Mouse (Mus musculus): ENCODE data around the gene Tasp1. TPM values are rescaled to one million over a fixed set of nuclear protein-coding genes. Genes with fewer than 3 reads are reported as not detected.

Gene Tasp1
- polyA plus RNA-seq, 1 experiment from 2014 or later = 12.8 TPM

- no peak overlapping the region for H3K4me3 ChIP-seq
- H3K4me2 ChIP-seq (replicated peaks) = no peak overlapping the region
- H3K9ac ChIP-seq = no peak overlapping the region
- no peak for ATAC-seq (ENCODE audit: low FRiP score, low read depth)
- H3K27ac ChIP-seq = no peak overlapping the region
- H3K9me3 ChIP-seq = no peaks in the 10 kb centered on the region
- H3K36me3 ChIP-seq = no peaks in the 10 kb centered on the region
- H3K27me3 ChIP-seq (replicated peaks) = no peaks in the 10 kb centered on the region
- 83% methylated on average over 9 of the region's 9 CpGs for WGBS
- H3K4me1 ChIP-seq = no peaks in the 10 kb centered on the region
Observed at GRCm38 (mm10) chr2:139792345-139793120, 274.1 kb downstream of the Tasp1 start.

- Histone ChIP-seq H3K9ac (no peak overlapping the region), H3K4me3 (no peak overlapping the region), H3K9me3 (no peaks in the 10 kb centered on the region), H3K4me1 (no peaks in the 10 kb centered on the region), H3K4me2 (replicated peaks) (no peak overlapping the region), H3K27me3 (replicated peaks) (no peaks in the 10 kb centered on the region), H3K36me3 (no peaks in the 10 kb centered on the region), H3K27ac (no peak overlapping the region)
- WGBS = 82% methylated on average over 4 of the region's 4 CpGs
- no peak for ATAC-seq (ENCODE audit: low FRiP score, low read depth)
Observed at GRCm38 (mm10) chr2:139788658-139789057, 277.9 kb downstream of the Tasp1 start.

- ATAC-seq (ENCODE audit: low FRiP score, low read depth) = no peak
- no peak overlapping the region for H3K27ac ChIP-seq
- H3K4me1 ChIP-seq = no peaks in the 10 kb centered on the region
- no peaks in the 10 kb centered on the region for H3K9me3 ChIP-seq
- H3K4me2 ChIP-seq (replicated peaks) = no peak overlapping the region
- no peak overlapping the region for H3K9ac ChIP-seq
- no peaks in the 10 kb centered on the region for H3K27me3 ChIP-seq (replicated peaks)
- 82% methylated on average over 2 of the region's 2 CpGs for WGBS
- no peak overlapping the region for H3K4me3 ChIP-seq
- H3K36me3 ChIP-seq = no peaks in the 10 kb centered on the region
Observed at GRCm38 (mm10) chr2:139784946-139785345, 281.7 kb downstream of the Tasp1 start.

- 85% methylated on average over 1 of the region's 1 CpGs for WGBS
Observed at GRCm38 (mm10) chr2:139784465-139784864, 282.1 kb downstream of the Tasp1 start.

More at GRCm38 (mm10) chr2:139784465-139784864, 282.1 kb downstream of the Tasp1 start:
- H3K4me2 ChIP-seq (replicated peaks) = no peak overlapping the region
- no peak overlapping the region for H3K9ac ChIP-seq
- H3K27ac ChIP-seq = no peak overlapping the region
- H3K27me3 ChIP-seq (replicated peaks) = no peaks in the 10 kb centered on the region
- H3K36me3 ChIP-seq = no peaks in the 10 kb centered on the region
- ATAC-seq (ENCODE audit: low FRiP score, low read depth) = no peak
- H3K9me3 ChIP-seq = no peaks in the 10 kb centered on the region
- no peak overlapping the region for H3K4me3 ChIP-seq
- no peaks in the 10 kb centered on the region for H3K4me1 ChIP-seq

Other genes with a start within 250 kb of the Tasp1 start
- not detected in 2 replicates for gene Gm17374, start 85.2 kb upstream of the Tasp1 start, polyA plus RNA-seq (2016; fragmentation: Nextera tagmentation; extraction: Ambion mirVana)
- 23.6 and 28.8 TPM in 2 replicates for gene Esf1, start 103.8 kb upstream of the Tasp1 start, polyA plus RNA-seq (2016; fragmentation: Nextera tagmentation; extraction: Ambion mirVana)
- 32.7 and 33.3 TPM in 2 replicates for gene Ndufaf5, start 103.8 kb upstream of the Tasp1 start, polyA plus RNA-seq (2016; fragmentation: Nextera tagmentation; extraction: Ambion mirVana)

Data from neural tube, embryonic 12.5 days (tissue).